Mouse (Mus musculus): ENCODE results near the gene Gm32717. TPM values are rescaled to one million over a fixed set of nuclear protein-coding genes. Genes with fewer than 3 reads are reported as not detected.
"Not testable (repeated sequence)": the region's sequence is repeated elsewhere in the genome, so short reads cannot be mapped to it uniquely, and the experiment has no call there.

The Gm32717 gene
- not detected in 2 replicates for polyA plus RNA-seq (2012)

- TF ChIP-seq GATA1 (IDR thresholded peaks at IDR 0.05; ENCODE audit: low read length): not testable (repeated sequence)
Observed at GRCm38 (mm10) chr10:118240680-118241079, at the start of gene Gm32717. Gene Gm32717, minus strand, starts transcription at chr10:118240780.

- TF ChIP-seq GATA1 (IDR thresholded peaks at IDR 0.05; ENCODE audit: low read length): not testable (repeated sequence)
Observed at GRCm38 (mm10) chr10:118258388-118258787, 17.8 kb upstream of the Gm32717 start, which contains the start of gene Gm32802. Gene Gm32802, plus strand, starts transcription at chr10:118258688.

- no peak for TF ChIP-seq GATA1 (IDR thresholded peaks at IDR 0.05; ENCODE audit: low read length)
Observed at GRCm38 (mm10) chr10:118250852-118251295, 10.3 kb upstream of the Gm32717 start.

- TF ChIP-seq GATA1 (IDR thresholded peaks at IDR 0.05; ENCODE audit: low read length): no peak
Observed at GRCm38 (mm10) chr10:118204642-118205041, 35.9 kb downstream of the Gm32717 start, which contains the start of gene Il22. Gene Il22, plus strand, starts transcription at chr10:118204942.

Other genes with a start within 250 kb of the Gm32717 start
- 15.3 and 20.6 TPM in 2 replicates for gene Mdm1, start 99.0 kb downstream of the Gm32717 start, polyA plus RNA-seq (2012)
- gene Il22, start 35.8 kb downstream of the Gm32717 start, polyA plus RNA-seq (2012): not detected in 2 replicates
- gene Gm32802, start 17.9 kb upstream of the Gm32717 start, polyA plus RNA-seq (2012): not detected in 2 replicates
- not detected in 2 replicates for gene Iltifb, start 54.3 kb upstream of the Gm32717 start, polyA plus RNA-seq (2012)
- not detected in 2 replicates for gene Gm9040, start 86.2 kb upstream of the Gm32717 start, polyA plus RNA-seq (2012)
- not detected in 2 replicates for gene Gm9044, start 91.6 kb upstream of the Gm32717 start, polyA plus RNA-seq (2012)
- not detected in 2 replicates for gene Gm9045, start 97.1 kb upstream of the Gm32717 start, polyA plus RNA-seq (2012)
- not detected in 2 replicates for gene Gm9046, start 102.5 kb upstream of the Gm32717 start, polyA plus RNA-seq (2012)
- gene Gm9048, start 107.9 kb upstream of the Gm32717 start, polyA plus RNA-seq (2012): not detected in 2 replicates
- gene Gm9049, start 113.3 kb upstream of the Gm32717 start, polyA plus RNA-seq (2012): not detected in 2 replicates
- gene Ifng, start 200.3 kb upstream of the Gm32717 start, polyA plus RNA-seq (2012): not detected in 2 replicates

Measured in G1E-ER4 (cell line).